Mouse (Mus musculus) heart, postnatal 25 days (tissue): ENCODE data around the gene Trem1. TPM values are rescaled to one million over a fixed set of nuclear protein-coding genes. Genes with fewer than 3 reads are reported as not detected.

ENCODE experiments used
- DNase-seq: peaks from one replicate; pipeline ENCODE4 v3.0.0; 2022; ENCODE audit warnings: low spot score
- intact Hi-C: fragments of 180-260 bp; cut with DNase I; formaldehyde crosslinking; loops from one replicate; pipeline ENCODE4 v1.15.1; 2025
- total RNA-seq, 2 experiments: library from RNA; stranded (reverse); gene quantifications; 2 replicates each; pipeline ENCODE4 v1.2.3; 2021

Gene Trem1
- total RNA-seq = not detected

DNA sequence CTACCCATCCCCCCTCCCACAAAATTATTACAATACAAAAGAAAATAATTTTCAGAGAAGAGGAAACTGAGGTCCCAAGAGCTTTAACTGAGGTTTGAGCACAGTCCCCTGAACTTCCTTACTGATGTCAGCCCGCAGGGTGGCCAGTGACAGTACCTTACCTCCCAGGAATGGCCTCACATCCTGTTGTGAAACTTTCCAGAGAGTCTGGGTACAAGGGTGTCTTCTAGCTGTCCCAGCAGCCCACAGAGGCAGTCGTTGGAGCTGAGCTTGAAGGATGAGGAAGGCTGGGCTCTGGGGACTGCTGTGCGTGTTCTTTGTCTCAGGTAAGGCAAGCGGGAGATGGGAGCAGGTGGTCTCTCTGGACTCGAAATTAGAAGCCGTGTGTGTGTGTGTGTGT lies at the start of gene Trem1:
Trem1 (plus strand) TSS at position 251 of the 400 bp plus-strand sequence.
- DNase-seq = no peak
- intact Hi-C loops = no loop called here

DNA sequence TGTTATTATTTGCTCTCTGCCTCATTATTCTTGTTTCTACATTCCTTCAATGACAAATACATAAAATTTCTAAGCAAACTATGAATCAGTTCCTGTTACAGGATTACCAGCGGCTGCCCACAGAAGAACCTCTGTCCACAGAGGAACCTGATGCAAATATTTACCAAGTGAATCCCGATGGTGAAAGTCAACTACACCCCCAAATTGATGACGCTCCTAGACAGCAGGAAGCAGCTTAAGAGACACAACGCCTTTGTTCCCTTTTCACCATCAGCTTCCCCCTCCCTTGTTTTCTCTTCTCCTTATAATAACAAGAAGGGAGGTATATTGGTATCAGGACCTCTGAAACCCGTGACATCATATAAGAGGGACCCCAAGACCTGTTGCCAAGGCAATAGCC lies 47.3 kb upstream of the Trem1 start:
- intact Hi-C loops = no loop called here
- no peak for DNase-seq

DNA sequence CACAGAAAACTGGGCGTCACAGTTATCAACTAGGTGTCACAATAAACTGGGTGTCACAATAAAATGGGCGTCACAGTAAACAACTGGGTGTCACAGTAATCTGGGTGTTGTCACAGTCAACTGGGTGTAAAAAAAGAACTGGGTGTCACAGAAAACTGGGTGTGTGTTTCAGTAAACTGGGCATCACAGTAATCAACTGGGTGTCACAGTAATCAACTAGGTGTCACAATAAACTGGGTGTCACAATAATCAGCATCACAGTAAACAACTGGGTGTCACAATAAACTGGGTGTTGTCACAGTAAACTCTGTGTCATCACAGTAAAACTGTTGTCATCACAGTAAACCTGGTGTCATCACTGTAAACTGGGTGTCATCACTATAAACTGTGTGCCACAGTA lies 40.2 kb upstream of the Trem1 start:
- intact Hi-C loops = no loop called here

DNA sequence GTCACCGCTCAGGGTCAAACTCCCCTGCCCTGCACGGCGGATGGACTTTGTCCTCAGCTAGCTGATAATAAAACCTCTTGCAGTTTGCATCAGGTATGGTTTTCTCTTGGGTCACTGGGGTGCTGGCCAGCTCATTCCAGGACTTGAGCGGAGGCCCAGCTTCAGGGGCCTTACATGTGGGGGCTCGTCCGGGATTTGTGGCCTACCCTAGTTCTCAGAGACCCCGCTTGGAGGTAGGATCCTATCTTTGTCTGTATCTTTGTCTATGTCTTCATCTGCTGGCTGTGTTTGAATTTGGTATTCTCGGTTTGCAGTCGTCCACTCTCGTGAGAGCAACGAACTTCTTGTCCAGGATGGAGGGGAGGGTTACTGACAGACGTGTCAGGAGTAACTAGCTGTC lies 29.5 kb upstream of the Trem1 start:
- intact Hi-C loops = no loop called here
- DNase-seq = no peak

More for the DNA sequence above, 40.2 kb upstream of the Trem1 start:
- no peak for DNase-seq

DNA sequence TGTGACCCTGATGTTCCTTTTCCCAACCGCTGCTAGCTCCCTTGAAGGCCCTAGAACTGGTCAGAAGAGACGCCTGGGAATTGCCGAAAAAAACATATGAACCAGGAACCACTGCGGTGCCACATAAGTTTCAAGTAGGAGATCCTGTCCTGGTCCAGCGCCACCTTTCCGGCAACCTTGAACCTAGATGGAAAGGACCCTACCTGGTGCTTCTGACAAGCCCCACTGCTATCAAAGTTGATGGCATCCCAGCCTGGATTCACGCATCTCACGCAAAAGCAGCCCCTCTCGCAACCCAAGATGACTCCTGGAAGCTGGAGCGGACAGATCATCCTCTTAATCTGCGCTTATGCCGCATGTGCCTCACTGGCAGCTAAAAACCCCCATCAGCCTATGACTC lies 20.0 kb upstream of the Trem1 start:
- DNase-seq = no peak
- intact Hi-C loops = no loop called here

DNA sequence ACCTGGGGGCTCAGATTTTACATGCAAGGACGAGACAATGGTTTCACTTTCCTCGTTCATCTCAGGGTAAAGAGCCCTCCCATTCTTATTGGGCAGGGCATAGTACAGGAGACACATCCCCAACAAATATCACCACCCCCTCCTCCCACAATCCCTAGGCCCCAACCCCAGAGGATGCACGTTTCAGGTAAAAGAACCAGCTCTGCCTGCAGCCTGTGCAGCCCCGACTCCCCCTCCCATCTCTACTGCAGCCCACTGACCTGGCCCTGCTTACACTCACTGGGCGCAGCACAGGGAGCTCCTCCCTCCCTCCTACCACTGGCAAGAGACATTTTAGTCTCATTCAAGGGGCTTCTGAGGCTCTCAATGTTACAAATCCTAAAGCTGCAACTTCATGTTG lies 19.1 kb upstream of the Trem1 start:
- no peak for DNase-seq
- intact Hi-C loops = no loop called here

DNA sequence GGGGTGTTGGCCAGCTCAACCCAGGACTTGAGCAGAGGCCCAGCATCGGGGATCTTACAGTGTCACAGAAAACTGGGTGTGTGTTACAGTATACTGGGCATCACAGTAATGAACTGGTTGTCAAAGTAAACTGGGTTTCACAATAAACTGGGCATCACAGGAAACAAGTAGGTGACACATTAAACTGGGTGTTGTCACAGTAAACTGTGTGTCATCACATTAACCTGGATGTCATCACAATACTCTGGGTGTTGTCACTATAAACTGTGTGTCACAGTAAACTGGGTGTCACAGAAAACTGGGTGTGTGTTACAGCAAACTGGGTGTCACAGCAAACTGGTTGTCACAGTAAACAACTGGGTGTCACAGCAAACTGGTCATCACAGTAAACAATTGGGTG lies 17.1 kb upstream of the Trem1 start:
- DNase-seq = no peak
- intact Hi-C loops = no loop called here

DNA sequence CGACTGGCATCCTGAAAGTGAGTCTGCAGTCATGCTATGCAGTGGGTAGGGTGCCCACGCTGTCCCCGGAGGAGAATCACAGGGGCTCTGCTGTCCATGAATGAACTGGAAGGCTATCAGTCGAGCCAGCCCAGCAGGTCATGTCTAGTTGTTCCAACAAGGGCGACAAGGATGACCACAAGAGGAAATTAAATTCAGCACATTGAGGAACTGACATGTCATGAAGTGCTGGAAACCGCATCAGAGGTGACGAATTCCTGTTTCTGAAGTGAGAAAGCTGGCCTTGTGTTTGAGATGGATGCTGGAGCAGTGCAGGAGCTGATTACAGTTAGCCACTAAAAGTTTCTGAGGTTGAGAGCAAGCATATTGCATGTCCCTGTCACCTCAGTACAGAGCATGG lies 1.9 kb upstream of the Trem1 start:
- DNase-seq = no peak
- intact Hi-C loops = no loop called here

DNA sequence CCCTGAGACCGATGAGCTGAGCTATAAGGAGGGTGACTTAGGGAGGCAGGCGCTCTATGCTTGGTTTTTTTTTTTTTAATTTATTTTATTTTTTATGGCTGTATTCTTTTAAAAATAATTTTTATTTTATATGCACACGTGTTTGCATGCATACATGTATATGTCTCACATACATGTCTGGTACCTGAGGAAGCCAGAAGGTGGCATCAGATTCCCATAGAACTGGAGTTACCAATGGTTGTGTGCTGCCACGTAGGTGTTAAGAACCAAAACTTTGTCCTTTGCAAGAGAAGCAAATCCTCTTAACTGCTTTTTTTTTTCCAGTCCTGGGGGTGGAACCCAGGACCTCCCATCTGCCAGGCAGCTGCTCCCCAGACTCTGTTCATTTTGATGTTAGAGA lies 1.2 kb downstream of the Trem1 start:
- intact Hi-C loops = no loop called here
- no peak for DNase-seq

DNA sequence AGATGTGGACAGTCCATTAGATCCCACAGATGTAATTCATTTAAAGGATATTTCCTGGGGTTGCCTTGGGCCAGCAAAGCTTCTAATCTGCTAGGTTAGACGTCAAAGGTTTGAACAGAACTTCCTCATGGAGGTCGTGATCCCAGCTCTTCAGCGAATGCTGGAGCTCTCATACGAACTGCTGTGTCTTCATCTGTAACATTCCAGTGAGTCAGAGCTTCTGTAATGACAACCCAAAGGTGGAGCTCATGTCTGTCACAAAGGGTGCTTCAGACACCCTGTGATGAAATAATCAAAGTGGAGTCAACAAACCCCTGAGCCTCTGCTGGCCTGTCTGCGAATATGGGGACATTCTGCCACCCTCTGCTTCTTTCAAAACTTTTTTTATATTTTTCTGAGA lies 2.0 kb downstream of the Trem1 start:
- intact Hi-C loops = no loop called here

DNA sequence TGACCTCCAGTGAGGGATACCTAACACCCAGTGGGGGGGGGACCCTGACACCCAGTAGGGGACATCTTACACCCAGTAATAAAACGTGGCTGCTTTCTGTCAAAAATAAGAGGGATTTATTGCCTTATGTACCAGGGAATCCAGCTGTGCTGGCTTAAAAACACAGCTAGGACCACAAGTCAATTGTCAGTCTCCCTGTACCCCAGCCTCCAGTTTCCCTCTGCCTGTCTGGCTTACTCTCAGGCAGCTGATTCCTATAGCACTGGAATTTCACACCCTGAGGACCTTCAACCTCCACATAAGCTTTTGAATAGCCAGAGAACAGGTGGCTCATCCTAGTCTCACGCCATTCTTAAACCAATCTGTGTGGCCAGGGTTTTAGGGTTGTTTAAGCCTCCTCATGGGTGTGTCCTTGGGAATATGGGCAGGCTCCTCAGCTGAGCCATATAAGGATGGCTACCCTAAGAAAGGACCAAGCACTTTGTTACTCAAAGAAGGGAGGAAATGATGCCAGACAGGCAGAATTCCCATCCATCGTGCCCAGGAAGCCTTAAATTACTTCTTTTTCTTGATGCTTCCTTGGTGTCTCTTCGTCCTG lies 3.3 kb downstream of the Trem1 start:
- DNase-seq = no peak
- intact Hi-C loops = no loop called here

More for the DNA sequence above, 2.0 kb downstream of the Trem1 start:
- no peak for DNase-seq

DNA sequence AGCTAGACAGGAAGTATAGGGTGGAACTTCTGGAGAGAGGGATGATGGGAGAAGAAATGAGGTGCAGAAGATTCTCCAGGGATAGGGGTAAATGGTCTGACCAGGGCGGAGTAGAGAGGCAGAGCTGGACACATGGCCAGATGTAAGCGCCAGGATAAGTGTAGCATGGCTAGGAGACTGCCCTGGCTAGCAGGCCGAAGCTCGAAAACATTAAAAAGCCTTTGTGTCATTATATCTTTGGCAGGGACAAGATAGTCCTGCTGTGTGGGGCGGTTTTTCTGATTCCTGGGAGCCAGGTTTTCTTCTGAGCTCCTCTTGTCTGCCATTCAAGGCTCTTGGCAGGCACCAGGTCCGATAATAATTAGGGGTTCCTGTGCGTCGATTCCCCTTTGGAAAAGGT lies 5.1 kb downstream of the Trem1 start:
- intact Hi-C loops = no loop called here
- no peak for DNase-seq

DNA sequence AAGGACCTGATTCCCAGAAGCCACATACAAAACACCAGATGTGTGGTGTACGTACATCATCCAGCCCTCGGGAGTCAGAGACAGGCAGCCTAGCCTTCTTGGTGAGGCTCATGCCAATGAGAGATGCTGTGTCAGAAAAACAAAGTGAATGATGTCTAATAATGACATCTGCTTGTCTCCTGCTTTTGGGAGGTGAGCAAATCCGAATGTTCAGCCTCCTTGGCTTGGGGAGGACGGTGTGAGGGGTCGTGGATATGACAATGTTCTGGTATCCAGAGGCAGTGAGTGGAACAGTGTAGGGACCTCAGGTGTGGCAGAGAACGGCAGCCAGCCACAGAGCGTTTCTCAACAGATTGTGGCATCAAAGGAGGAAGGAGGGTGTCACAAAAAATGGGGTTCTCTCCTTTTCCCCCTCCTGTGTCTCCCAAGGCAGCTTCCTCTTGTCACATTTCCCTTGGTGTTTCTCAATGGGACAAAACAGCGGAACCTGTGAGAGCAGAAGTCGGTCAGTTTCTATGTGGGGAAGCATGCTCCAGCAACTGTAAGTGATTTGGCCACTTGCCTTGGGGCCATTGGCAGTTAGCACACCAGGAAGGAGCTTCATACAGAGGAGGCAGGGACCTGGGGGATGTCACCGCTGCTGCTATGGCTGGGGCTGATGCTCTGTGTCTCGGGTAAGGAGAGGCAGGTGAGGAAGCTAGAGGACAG lies 14.8 kb downstream of the Trem1 start, which contains the start of gene Trem3:
Trem3 (plus strand) TSS at position 557 of the 708 bp plus-strand sequence.
- intact Hi-C loops = no loop called here
- DNase-seq = no peak

DNA sequence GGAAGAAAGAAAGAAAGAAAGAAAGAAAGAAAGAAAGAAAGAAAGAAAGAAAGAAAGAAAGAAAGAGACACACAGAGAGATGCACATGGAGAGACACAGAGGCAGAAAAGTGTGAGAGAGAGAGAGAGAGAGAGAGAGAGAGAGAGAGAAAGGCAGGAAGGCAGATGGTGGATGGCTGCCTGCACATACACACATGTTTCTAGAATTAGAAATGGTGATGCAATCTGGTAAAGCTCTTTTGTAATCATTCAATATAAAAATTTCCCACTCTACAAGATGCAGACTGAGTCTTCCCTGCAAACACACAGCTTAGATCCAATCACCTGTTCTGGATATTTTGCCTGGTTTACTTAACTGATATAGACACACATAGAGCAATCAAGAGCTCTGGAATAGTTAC lies 16.5 kb downstream of the Trem1 start:
- intact Hi-C loops = no loop called here
- DNase-seq = no peak

DNA sequence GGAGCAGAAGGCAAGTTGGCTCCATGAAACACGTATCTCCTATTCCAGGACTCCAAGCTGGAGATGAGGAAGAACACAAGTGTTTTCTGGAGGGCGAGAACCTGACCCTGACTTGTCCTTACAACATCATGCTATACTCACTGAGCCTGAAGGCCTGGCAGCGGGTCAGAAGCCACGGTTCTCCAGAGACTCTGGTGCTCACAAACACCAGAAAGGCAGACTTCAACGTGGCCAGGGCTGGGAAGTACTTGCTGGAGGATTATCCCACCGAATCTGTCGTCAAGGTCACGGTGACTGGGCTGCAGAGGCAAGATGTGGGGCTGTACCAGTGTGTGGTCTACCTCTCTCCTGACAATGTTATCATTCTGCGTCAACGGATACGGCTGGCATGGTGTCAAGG lies 16.9 kb downstream of the Trem1 start:
- no peak for DNase-seq
- intact Hi-C loops = no loop called here

DNA sequence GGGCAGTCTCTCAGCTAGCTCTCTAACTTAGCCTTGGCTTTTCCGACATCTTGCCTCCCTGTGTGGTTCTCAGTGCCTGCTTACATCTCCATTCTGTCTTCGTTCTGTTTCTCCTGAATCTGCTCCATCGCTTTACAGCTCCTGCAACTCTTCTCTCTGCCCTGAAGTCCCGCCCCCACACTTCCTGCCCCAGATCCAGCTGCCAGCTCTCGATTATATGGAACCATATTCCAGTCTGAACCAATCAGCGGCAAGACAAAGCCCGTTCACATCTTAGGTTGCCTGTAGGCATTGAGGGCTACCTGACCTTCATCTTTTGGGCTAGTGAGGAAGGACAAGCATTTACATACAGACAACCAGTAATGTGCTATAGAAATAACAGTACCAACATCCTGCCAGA lies 18.1 kb downstream of the Trem1 start:
- intact Hi-C loops = no loop called here

DNA sequence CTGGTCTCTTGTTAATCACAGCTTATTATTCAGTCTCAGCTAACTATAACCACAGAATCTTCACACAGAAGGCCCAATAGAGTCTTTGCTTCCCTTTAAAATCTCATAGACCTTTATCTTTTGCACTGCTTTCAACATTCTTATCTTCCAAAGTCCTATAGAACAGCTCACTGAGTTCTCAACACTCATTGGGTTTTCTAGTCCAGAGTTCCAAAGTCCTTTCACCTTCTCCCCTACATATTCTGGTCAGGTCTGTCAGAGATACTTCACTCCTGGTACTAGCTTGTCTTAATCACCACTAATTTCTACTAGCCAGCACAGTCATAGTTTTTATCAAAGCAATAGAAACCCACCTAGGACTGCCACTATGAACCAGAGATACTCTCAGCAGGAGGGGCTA lies 24.0 kb downstream of the Trem1 start:
- intact Hi-C loops = no loop called here
- no peak for DNase-seq

More for the DNA sequence above, 18.1 kb downstream of the Trem1 start:
- DNase-seq = no peak

DNA sequence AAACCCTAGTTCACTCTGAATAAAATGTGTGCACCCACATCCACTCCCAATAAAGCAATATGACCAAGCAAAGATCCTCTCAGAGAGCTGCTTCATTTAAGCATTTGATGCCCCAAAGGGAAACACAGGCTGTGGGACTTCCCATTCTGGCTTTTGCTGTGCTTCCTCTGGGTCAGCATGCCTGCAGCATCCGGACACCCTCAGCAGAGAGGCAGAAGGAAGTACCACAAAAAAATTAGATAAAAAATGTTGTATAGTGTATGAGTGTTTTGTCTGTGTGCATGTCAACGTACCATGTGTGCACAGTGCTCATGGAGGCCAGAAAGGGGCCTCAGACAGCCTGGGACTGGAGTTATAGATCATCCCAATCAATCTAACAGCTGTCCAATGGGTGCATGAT lies 29.3 kb downstream of the Trem1 start:
- DNase-seq = no peak
- intact Hi-C loops = no loop called here

DNA sequence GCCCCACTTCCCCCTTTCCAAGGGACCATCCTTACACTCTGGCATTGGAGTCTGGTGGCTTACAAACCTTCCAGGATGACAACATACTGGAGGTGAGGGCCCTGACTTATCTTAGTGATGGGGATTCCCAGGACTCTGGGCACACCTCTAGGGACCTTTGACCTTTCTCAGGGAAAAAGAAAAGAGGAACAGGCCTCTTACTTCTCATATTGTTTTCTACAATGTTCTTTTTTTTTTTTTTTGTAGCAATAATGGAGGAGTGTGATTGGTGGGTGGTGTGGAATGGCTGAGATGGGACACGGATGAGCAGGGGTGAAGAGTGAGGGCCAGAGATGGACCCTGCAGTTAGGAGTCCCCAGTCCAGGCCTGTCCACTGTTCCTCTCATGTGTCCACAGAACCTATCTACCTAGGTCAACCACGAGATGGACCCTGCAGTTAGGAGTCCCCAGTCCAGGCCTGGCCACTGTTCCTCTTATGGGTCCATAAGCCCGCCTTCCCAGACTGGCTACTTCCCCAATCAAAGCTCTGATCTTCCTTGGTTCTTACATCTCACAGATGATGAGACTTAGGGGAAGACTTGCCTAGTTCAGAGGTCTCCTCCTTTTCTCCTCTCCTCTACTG lies 31.3 kb downstream of the Trem1 start, which contains the start of gene Treml4:
Treml4 (plus strand) TSS at position 555 of the 622 bp plus-strand sequence.
- intact Hi-C loops = no loop called here
- DNase-seq = no peak

DNA sequence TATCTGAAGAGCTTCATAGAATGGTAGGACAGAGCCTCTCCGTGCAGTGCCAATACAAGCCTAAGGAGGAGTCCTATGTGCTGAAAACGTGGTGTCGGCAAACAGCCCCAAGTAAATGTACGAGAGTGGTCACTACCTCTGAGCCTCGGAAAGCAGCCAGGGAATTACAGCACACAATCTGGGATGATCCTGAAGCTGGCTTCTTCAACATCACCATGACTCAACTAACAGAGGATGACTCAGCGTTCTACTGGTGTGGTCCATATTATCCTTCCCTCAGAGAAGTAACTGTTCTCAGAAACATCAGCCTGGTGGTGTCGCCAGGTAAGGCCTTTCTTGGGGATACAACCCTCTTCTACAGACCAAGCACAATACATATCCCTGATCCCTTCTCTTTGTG lies 32.1 kb downstream of the Trem1 start:
- DNase-seq = no peak
- intact Hi-C loops = no loop called here

DNA sequence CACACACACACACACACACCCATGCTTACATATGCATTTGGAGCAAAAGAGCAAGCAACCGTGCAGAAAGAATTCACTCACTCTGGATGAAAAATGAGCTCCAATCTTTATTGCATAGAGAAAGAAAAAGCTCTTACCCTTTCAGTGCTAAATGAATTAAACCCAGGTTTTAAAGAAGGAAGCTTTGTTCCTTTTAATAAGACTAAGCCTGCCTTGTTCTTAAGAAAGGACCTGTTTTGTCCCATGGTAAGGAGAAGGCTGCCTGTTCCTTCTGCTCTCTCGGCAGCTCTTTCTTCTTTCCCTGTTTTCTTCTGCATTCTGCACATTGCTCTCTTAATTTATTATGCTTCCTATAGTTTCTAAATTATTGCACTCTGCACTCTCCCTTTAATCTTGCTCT lies 33.6 kb downstream of the Trem1 start:
- intact Hi-C loops = no loop called here
- no peak for DNase-seq
